Mouse (Mus musculus) cerebral cortex, adult 2 months (tissue): Measurements from ENCODE around the gene Tfb2m.

ENCODE experiments used
- WGBS: fragments of 180-500 bp; shearing (Covaris S2); methylation state at CpG from one replicate; pipeline ENCODE4 v1.1.7; 2018; 5-methylcytosine and 5-hydroxymethylcytosine counted together

Tfb2m gene

DNA sequence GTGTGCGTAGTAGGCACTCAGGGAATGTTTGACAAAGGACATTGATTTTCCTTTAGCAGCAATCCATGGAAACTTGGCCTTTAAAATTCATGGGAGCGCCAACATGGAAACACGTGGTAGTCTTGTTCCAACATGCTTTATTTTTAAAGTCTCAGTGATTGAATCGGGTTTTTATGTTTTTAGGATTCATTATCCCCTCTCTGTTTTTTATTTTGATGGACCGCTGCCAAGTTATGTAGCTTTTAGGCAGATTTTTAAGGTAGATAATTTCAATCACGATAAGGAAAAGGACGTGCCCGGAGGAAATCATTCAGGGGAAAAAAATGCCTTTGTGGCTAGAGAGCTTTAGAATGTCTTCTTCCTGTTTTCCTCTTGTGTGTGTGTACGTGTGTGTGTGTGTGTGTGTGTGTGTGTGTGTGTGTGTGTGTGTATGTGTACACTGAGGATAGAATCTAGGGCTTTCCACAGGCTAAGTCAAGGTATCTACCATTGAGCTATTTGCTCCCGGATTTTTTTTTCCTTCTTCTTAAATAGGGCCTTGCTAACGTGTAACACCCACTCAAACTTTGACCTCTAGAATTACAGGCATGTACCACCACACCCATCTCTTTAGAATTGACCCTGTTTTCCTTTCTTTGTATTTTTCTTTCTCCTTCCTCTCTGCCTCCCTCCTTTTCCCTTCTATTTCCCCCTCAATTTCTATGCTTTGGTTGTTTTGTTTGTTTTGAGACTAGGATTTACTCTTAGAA, 13.6 kb upstream of the Tfb2m start:
- WGBS = 68% methylated on average over 11 of the region's 11 CpGs

DNA sequence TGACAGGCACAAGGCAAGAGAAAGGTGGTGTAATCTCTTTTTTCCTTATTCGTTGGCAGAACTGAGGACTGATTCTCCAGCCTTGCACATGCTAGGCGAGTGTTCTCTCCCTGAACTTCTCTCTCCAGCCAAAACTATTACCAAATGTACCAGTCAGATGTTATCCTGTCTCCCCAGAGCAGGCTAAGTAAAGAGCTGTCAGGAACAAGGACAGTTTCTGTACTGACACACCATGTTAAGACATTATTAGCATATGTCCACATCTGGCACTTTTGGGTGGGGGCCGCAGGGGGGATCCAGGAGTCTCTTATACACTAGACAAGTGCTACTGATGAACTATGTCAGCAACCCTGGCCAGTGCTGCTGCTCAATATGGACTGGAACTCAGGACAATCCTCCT, 10.9 kb upstream of the Tfb2m start:
- WGBS = 75% methylated on average over 3 of the region's 3 CpGs

GRCm38 (mm10) chr1:179553949-179554347, 7.9 kb upstream of the Tfb2m start:
- 54% methylated on average over 4 of the region's 4 CpGs for WGBS

GRCm38 (mm10) chr1:179553197-179553948, 7.3 kb upstream of the Tfb2m start:
- WGBS = 51% methylated on average over 5 of the region's 5 CpGs

- 68% methylated on average over 7 of the region's 7 CpGs for WGBS
These were observed 6.7 kb upstream of the Tfb2m start for GRCm38 (mm10) chr1:179552751-179553150.

GRCm38 (mm10) chr1:179551921-179552320, 5.9 kb upstream of the Tfb2m start:
- 77% methylated on average over 4 of the region's 4 CpGs for WGBS

GRCm38 (mm10) chr1:179551336-179551735, 5.3 kb upstream of the Tfb2m start:
- WGBS = 85% methylated on average over 3 of the region's 3 CpGs

GRCm38 (mm10) chr1:179548996-179549752, 3.1 kb upstream of the Tfb2m start:
- 88% methylated on average over 5 of the region's 5 CpGs for WGBS

- WGBS = 81% methylated on average over 11 of the region's 11 CpGs
These were observed 2.2 kb upstream of the Tfb2m start for GRCm38 (mm10) chr1:179548220-179548619.

- WGBS = 10% methylated on average over 5 of the region's 5 CpGs
These were observed 1.1 kb upstream of the Tfb2m start for GRCm38 (mm10) chr1:179547176-179547575.

DNA sequence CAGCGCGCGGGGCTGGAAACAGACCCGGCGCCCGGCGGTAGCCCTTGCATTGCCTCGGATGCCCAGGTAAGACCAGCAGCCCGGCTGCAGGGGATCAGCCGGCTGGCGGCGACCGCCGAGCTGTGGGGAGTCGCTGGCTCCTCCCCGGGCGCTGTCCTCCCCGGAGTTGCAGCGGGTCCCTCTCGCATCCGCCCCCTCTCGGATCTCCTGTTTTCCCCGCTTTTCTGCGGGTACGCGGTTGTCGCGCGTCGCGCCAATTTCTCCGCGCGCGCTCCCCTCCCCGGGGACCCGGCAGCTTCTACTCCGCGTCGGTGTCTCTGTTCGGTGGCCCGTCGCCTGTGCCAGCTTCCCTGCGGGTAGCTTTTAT, 467 bp upstream of the Tfb2m start:
- WGBS = under 1% methylated on average over 44 of the region's 44 CpGs

DNA sequence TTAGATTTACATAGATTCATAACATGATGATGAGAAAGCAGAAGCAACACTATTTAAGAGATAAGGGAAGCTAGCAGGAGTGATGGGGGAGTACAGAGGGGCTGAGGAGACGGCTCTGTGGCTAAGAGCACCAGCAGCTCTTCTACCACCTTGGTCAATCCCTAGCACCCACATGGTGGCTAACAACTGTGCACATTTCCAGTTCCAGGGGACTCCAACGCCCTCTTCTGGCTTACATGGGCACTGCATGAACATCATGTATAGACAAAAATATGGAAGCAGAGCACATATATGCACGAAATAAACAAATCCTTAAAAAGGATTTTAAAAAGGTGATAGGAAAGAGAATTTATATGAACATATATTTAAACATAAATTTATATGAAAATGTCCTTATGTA, 4.6 kb downstream of the Tfb2m start:
- WGBS = 63% methylated on average over 3 of the region's 3 CpGs

GRCm38 (mm10) chr1:179539887-179540286, 6.2 kb downstream of the Tfb2m start:
- 80% methylated on average over 3 of the region's 3 CpGs for WGBS

GRCm38 (mm10) chr1:179539054-179539453, 7.0 kb downstream of the Tfb2m start:
- WGBS = 98% methylated on average over 3 of the region's 3 CpGs

DNA sequence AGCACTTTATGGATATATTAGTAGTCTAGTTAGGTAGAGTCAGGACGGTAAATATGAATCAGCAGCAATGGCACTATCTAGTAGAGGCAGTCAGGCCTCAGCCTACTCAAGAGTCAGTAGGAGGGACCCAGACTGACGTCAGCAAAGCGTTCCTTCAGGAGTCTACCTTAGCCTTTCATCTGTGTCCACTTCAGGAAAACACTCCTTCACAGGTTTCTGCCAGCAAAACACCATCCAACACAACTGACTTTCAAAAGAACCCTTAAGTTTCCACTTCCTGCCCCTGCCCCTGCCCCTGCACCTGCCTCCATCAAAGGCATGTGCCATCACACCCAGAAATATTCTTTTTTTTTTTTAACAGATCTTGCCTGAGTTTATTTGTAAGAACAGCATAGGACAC, 26.2 kb downstream of the Tfb2m start:
- 89% methylated on average over 3 of the region's 3 CpGs for WGBS

- 5% methylated on average over 39 of the region's 39 CpGs for WGBS
These were observed 28.2 kb downstream of the Tfb2m start, which contains the start of gene Smyd3 for GRCm38 (mm10) chr1:179517713-179518465. Smyd3 (minus strand) TSS chr1:179518041.

GRCm38 (mm10) chr1:179516941-179517712, 28.9 kb downstream of the Tfb2m start:
- 1% methylated on average over 21 of the region's 21 CpGs for WGBS

DNA sequence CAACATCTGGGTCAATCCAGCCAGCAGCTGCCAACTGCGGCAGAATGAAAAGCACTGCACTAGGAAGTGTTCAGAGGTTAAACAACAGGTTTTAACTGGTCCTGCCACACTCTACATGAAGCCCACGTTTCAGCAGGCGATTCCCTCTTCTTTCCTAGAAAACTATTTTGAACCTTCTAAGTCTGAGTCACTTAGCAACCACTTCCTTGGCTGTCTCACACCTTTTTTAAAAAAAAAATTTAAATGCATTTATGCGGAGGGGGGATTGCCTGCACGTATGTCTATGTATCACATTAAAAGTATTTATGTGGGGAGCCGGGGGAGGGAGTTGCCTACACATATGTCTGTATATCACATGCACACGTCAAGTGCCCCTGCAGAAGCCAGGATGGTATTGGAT, 34.2 kb downstream of the Tfb2m start:
- 48% methylated on average over 7 of the region's 7 CpGs for WGBS

DNA sequence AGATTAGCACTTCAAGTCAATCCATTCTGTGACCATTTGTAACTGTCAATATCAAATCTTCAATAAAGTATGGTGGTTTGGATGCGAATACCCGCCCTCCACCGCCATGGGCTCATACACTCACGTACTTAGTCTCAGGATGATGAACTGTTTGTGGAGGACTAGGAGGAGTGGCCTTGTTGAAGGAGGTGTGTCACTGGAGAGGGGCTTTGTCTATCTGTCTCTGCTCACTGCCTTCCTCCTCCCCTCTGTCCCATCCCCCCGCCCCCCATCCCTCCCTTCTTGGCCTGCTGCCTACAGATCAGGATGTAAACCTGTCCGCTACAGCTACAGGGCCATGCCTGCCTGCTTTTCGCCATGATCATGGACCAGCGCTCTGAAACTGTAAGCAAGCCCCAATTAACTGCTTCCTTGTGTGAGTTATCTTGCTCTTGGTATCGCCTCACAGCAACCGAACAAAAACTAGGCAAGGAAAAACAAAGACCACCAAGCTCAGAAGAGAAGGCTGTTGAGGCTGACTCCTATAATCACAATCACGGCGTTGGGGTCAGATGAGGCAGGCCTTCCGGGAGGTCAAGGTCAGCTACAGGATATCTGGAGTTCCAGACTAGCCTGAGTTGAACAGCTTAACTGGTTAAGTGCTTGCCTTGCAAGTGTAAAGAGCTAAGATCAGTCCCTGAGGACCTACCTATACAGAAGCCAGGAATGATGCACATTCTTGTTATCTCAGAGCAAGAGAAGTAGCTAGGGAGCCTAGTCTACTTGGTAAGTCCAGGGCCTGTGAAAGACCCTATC, 35.3 kb downstream of the Tfb2m start:
- WGBS = 86% methylated on average over 13 of the region's 13 CpGs
